Mouse (Mus musculus) CH12.LX (cell line): ENCODE data around the gene Anks4b.

ENCODE experiments used
- CHD2 ChIP-seq: IDR thresholded peaks from 2 replicates; pipeline ENCODE4 v1.6.1; 2011; ENCODE audit warnings: low read length, improper control_type of control experiment
- CTCF ChIP-seq, 2 experiments: IDR thresholded peaks in 1 of 2; conservative IDR thresholded peaks in 1 of 2; 2 replicates each; pipeline ENCODE4 v1.5.1; 2011 to 2012; ENCODE audit warnings: low read depth in 2 of 2, low read length in 2 of 2, improper control_type of control experiment in 1 of 2, inconsistent platforms in 1 of 2, mild to moderate bottlenecking in 1 of 2, moderate library complexity in 1 of 2
- MAFK ChIP-seq: IDR thresholded peaks from 2 replicates; pipeline ENCODE4 v1.6.1; 2011; ENCODE audit warnings: low read length, improper control_type of control experiment; ENCODE audit not compliant: insufficient replicate concordance
- MAX ChIP-seq: IDR thresholded peaks from 2 replicates; pipeline ENCODE4 v1.6.1; 2011; ENCODE audit warnings: low read length, improper control_type of control experiment
- TCF12 ChIP-seq: IDR thresholded peaks from 2 replicates; pipeline ENCODE4 v1.6.1; 2014; ENCODE audit warnings: low read depth, mild to moderate bottlenecking, inconsistent platforms, low read length, improper control_type of control experiment

GRCm38 (mm10) chr7:120124844-120125243 lies 48.8 kb upstream of the Anks4b start:
- peak; percentile 33; the same call in 1 of the 2 replicates for TF ChIP-seq TCF12
- no peak for TF ChIP-seq MAX
- TF ChIP-seq MAFK, result no peak
- TF ChIP-seq CHD2, result no peak
- TF ChIP-seq CTCF (conservative IDR thresholded peaks at IDR 0.05 in 1 of 2, IDR thresholded peaks at IDR 0.05 in 1 of 2; ENCODE audit: low read depth in 2 of 2, low read length in 2 of 2), result peak; percentile 64 to 84
